31 mouse cellular contexts compared by ENCODE assay signal in genomic region chr11:53096871-53097270, GRCm38 (mm10).
DNase-seq lines count a peak whose midpoint lies in the region; ATAC-seq lines count a peak whose summit lies in the region.
"Had no signal": no experiment of that assay in that cellular context is flagged by ENCODE, and none has a peak within 500 bp of the region (broad histone marks: within the 10 kb centered on the region; RNA-seq: fewer than 3 reads in every experiment).

No protein-coding gene starts in this region.

- H3K9ac ChIP-seq in midbrain, embryonic 14.5 days (replicated peaks; ENCODE audit: low read length) = no peak overlapping the region
- H3K9ac ChIP-seq: embryonic facial prominence, embryonic 15.5 days; forebrain, embryonic 12.5 days; forebrain, postnatal 0 days; hindbrain, embryonic 15.5 days; intestine, embryonic 15.5 days; liver, embryonic 15.5 days; lung, embryonic 14.5 days; midbrain, embryonic 12.5 days; neural tube, embryonic 15.5 days; stomach, embryonic 15.5 days had no signal

- peak; percentile 78 for DNase-seq in thymus, postnatal 0 days (ENCODE audit: low spot score)
- DNase-seq in thymus, adult 18-20 months = no peak
- peak; percentile 46 for DNase-seq in CD4-positive, CD25-positive, alpha-beta regulatory T cell, adult 2 months (ENCODE audit: low read depth, low spot score)
- DNase-seq in cerebellum, adult 11-12 months = no peak
- DNase-seq in midbrain, embryonic 14.5 days = no peak
- DNase-seq: adrenal gland, postnatal 25 days; B cell, adult 2 months; cerebellum, adult 18-20 months; forebrain, postnatal 0 days; gastrocnemius, postnatal 10 days; heart, adult 11 months; heart, postnatal 4 days; kidney, adult 2 months; kidney, postnatal 4 days; liver; lung, embryonic 14.5 days; lung, postnatal 14 days had no signal

- no peak overlapping the region for H3K27ac ChIP-seq in midbrain, embryonic 14.5 days (replicated peaks; ENCODE audit: low read depth, low read length)
- H3K27ac ChIP-seq: embryonic facial prominence, embryonic 10.5 days; embryonic facial prominence, embryonic 15.5 days; forebrain, embryonic 12.5 days; heart, embryonic 10.5 days; hindbrain, embryonic 15.5 days; intestine, embryonic 15.5 days; kidney, postnatal 0 days; liver, embryonic 15.5 days; midbrain, embryonic 12.5 days; neural tube, embryonic 15.5 days; stomach, embryonic 15.5 days had no signal

- no peaks in the 10 kb centered on the region for H3K27me3 ChIP-seq in midbrain, embryonic 14.5 days (ENCODE audit: control insufficient read depth, insufficient read depth, low read length)
- H3K27me3 ChIP-seq: embryonic facial prominence, embryonic 15.5 days; forebrain, embryonic 12.5 days; hindbrain, embryonic 15.5 days; intestine, embryonic 15.5 days; liver, embryonic 15.5 days; midbrain, embryonic 12.5 days; stomach, embryonic 15.5 days had no signal

- no peak overlapping the region for H3K4me2 ChIP-seq in midbrain, embryonic 14.5 days (ENCODE audit: low read length)
- H3K4me2 ChIP-seq: embryonic facial prominence, embryonic 15.5 days; forebrain, embryonic 12.5 days; hindbrain, embryonic 15.5 days; intestine, embryonic 15.5 days; liver, embryonic 15.5 days; lung, embryonic 14.5 days; midbrain, embryonic 12.5 days; neural tube, embryonic 15.5 days; stomach, embryonic 15.5 days had no signal

- ATAC-seq in common myeloid progenitor, adult 5-6 weeks (replicated peaks; ENCODE audit: low read depth, poor library complexity, severe bottlenecking) = peak; percentile 40
- ATAC-seq in megakaryocyte progenitor cell, adult 5-6 weeks (replicated peaks; ENCODE audit: poor library complexity) = peak; percentile 43
- no peak for ATAC-seq in midbrain, embryonic 14.5 days (ENCODE audit: low FRiP score, low TSS enrichment)
- ATAC-seq: forebrain, postnatal 0 days; intestine, embryonic 15.5 days; Patski had no signal

- H3K4me3 ChIP-seq in midbrain, embryonic 14.5 days (replicated peaks; ENCODE audit: low read depth, low read length) = no peak overlapping the region
- H3K4me3 ChIP-seq: embryonic facial prominence, embryonic 10.5 days; embryonic facial prominence, embryonic 15.5 days; forebrain, embryonic 12.5 days; heart, embryonic 10.5 days; hindbrain, embryonic 15.5 days; intestine, embryonic 15.5 days; liver, embryonic 15.5 days; midbrain, embryonic 12.5 days; neural tube, embryonic 15.5 days; stomach, embryonic 15.5 days had no signal

- no peaks in the 10 kb centered on the region for H3K4me1 ChIP-seq in midbrain, embryonic 14.5 days (ENCODE audit: control insufficient read depth, insufficient read depth, low read length)
- H3K4me1 ChIP-seq: forebrain, embryonic 12.5 days; intestine, embryonic 15.5 days; liver, embryonic 15.5 days had no signal

- H3K36me3 ChIP-seq in midbrain, embryonic 14.5 days (ENCODE audit: control insufficient read depth, insufficient read depth, low read length) = no peaks in the 10 kb centered on the region
- H3K36me3 ChIP-seq: embryonic facial prominence, embryonic 10.5 days; embryonic facial prominence, embryonic 15.5 days; forebrain, embryonic 12.5 days; heart, embryonic 10.5 days; hindbrain, embryonic 15.5 days; intestine, embryonic 15.5 days; liver, embryonic 15.5 days; midbrain, embryonic 12.5 days; neural tube, embryonic 15.5 days; stomach, embryonic 15.5 days had no signal

- 91% methylated on average over 9 of the region's 9 CpGs for WGBS in midbrain, embryonic 14.5 days

- H3K9me3 ChIP-seq in midbrain, embryonic 14.5 days (ENCODE audit: control insufficient read depth, low read length) = no peaks in the 10 kb centered on the region
- H3K9me3 ChIP-seq: embryonic facial prominence, embryonic 10.5 days; embryonic facial prominence, embryonic 15.5 days; forebrain, embryonic 12.5 days; heart, embryonic 10.5 days; hindbrain, embryonic 15.5 days; intestine, embryonic 15.5 days; liver, embryonic 15.5 days; midbrain, embryonic 12.5 days; neural tube, embryonic 15.5 days; stomach, embryonic 15.5 days had no signal

Comparison
In these comparisons a context has a peak if more than half of its experiments do, and no peak if none do; other contexts are left out.
1. DNase-seq: peak in thymus, postnatal 0 days (single experiment) and CD4-positive, CD25-positive, alpha-beta regulatory T cell, adult 2 months (single experiment); none in thymus, adult 18-20 months (0 of 2), cerebellum, adult 11-12 months (single experiment) and midbrain, embryonic 14.5 days (single experiment).